Mouse (Mus musculus): Measurements from ENCODE around the gene Pi16.

The Pi16 gene

GRCm38 (mm10) chr17:29304376-29305057 is 13.0 kb upstream of the Pi16 start:
- no peak for DNase-seq (ENCODE audit: low read depth)

- DNase-seq (ENCODE audit: low read depth) = no peak
Measured at GRCm38 (mm10) chr17:29305058-29305806, 12.2 kb upstream of the Pi16 start.

GRCm38 (mm10) chr17:29305871-29306270 is 11.6 kb upstream of the Pi16 start:
- DNase-seq (ENCODE audit: low read depth) = no peak

GRCm38 (mm10) chr17:29310056-29310623 is 7.3 kb upstream of the Pi16 start:
- no peak for DNase-seq (ENCODE audit: low read depth)

- DNase-seq (ENCODE audit: low read depth) = no peak
Measured at GRCm38 (mm10) chr17:29311602-29312001, 5.9 kb upstream of the Pi16 start.

- DNase-seq (ENCODE audit: low read depth) = no peak
Measured at GRCm38 (mm10) chr17:29312082-29312481, 5.4 kb upstream of the Pi16 start.

GRCm38 (mm10) chr17:29313300-29313699 is 4.2 kb upstream of the Pi16 start:
- peak; percentile 41 for DNase-seq (ENCODE audit: low read depth)

- no peak for DNase-seq (ENCODE audit: low read depth)
Measured at GRCm38 (mm10) chr17:29315672-29316465, 1.6 kb upstream of the Pi16 start.

GRCm38 (mm10) chr17:29316891-29317290 is 589 bp upstream of the Pi16 start:
- no peak for DNase-seq (ENCODE audit: low read depth)

GRCm38 (mm10) chr17:29318731-29319250 is 1.3 kb downstream of the Pi16 start:
- no peak for DNase-seq (ENCODE audit: low read depth)

- no peak for DNase-seq (ENCODE audit: low read depth)
Measured at GRCm38 (mm10) chr17:29319476-29319875, 2.0 kb downstream of the Pi16 start.

- DNase-seq (ENCODE audit: low read depth) = peak; percentile 29
Measured at GRCm38 (mm10) chr17:29319881-29320639, 2.6 kb downstream of the Pi16 start.

- DNase-seq (ENCODE audit: low read depth) = no peak
Measured at GRCm38 (mm10) chr17:29321765-29322602, 4.5 kb downstream of the Pi16 start.

- no peak for DNase-seq (ENCODE audit: low read depth)
Measured at GRCm38 (mm10) chr17:29322603-29322962, 5.1 kb downstream of the Pi16 start.

- DNase-seq (ENCODE audit: low read depth) = no peak
Measured at GRCm38 (mm10) chr17:29323625-29324024, 6.1 kb downstream of the Pi16 start.

- DNase-seq (ENCODE audit: low read depth) = no peak
Measured at GRCm38 (mm10) chr17:29325831-29326230, 8.4 kb downstream of the Pi16 start.

- DNase-seq (ENCODE audit: low read depth) = no peak
Measured at GRCm38 (mm10) chr17:29326531-29327529, 9.3 kb downstream of the Pi16 start.

GRCm38 (mm10) chr17:29327691-29328090 is 10.2 kb downstream of the Pi16 start:
- no peak for DNase-seq (ENCODE audit: low read depth)

GRCm38 (mm10) chr17:29330221-29330620 is 12.7 kb downstream of the Pi16 start:
- DNase-seq (ENCODE audit: low read depth) = no peak

Data from c-Kit-positive CD71-positive TER-119-negative erythroid progenitor cells, embryonic 14.5 days (primary cell).